In the genomic region with DNA sequence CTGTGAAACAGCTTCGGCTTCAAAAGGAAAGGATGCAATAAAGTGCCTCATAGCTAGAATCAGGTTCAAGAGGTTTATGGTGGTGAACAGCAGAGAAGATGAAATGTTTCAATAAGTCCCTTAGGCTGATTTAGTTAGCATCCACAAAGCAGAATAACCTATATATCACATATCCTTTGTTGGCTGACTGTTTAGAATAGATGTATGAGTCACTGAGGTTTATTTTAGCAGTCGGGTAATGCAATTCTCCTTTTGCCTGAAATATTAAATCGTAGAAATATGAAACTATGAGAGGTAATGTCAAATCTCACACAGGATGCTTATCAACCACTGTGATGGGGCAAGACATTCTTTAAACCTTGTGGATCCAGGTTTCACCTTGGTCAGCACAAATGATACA, we compare ENCODE assay signal across 24 mouse cellular contexts.
A peak's percentile ranks its signal among the peaks of the same experiment; 100 is the strongest.
DNase-seq lines count a peak whose midpoint lies in the region; ATAC-seq lines count a peak whose summit lies in the region.
"Had no signal": no experiment of that assay in that cellular context is flagged by ENCODE, and none has a peak within 500 bp of the region (broad histone marks: within the 10 kb centered on the region; RNA-seq: fewer than 3 reads in every experiment).

No protein-coding gene starts in this region.

- H3K4me2 ChIP-seq in midbrain, embryonic 15.5 days, result no peak overlapping the region
- no peak overlapping the region for H3K4me2 ChIP-seq in midbrain, embryonic 14.5 days (ENCODE audit: low read length)

- H3K4me3 ChIP-seq in midbrain, embryonic 15.5 days, result no peak overlapping the region
- no peak overlapping the region for H3K4me3 ChIP-seq in midbrain, embryonic 14.5 days (replicated peaks; ENCODE audit: low read depth, low read length)

- H3K36me3 ChIP-seq in midbrain, embryonic 15.5 days (replicated peaks), result no peaks in the 10 kb centered on the region
- no peaks in the 10 kb centered on the region for H3K36me3 ChIP-seq in midbrain, embryonic 14.5 days (ENCODE audit: control insufficient read depth, insufficient read depth, low read length)
- H3K36me3 ChIP-seq: G1E had no signal

- H3K4me1 ChIP-seq in midbrain, embryonic 15.5 days, result no peaks in the 10 kb centered on the region
- no peaks in the 10 kb centered on the region for H3K4me1 ChIP-seq in midbrain, embryonic 14.5 days (ENCODE audit: control insufficient read depth, insufficient read depth, low read length)

- 86% methylated on average over 3 of the region's 3 CpGs for WGBS in midbrain, embryonic 15.5 days
- 94% methylated on average over 3 of the region's 3 CpGs for WGBS in midbrain, embryonic 14.5 days

- H3K27me3 ChIP-seq in midbrain, embryonic 15.5 days (replicated peaks), result no peaks in the 10 kb centered on the region
- H3K27me3 ChIP-seq in midbrain, embryonic 14.5 days (ENCODE audit: control insufficient read depth, insufficient read depth, low read length), result no peaks in the 10 kb centered on the region
- H3K27me3 ChIP-seq: CH12.LX, Patski had no signal

- no peak overlapping the region for H3K9ac ChIP-seq in midbrain, embryonic 15.5 days
- no peak overlapping the region for H3K9ac ChIP-seq in midbrain, embryonic 14.5 days (replicated peaks; ENCODE audit: low read length)

- no peak overlapping the region for H3K27ac ChIP-seq in midbrain, embryonic 15.5 days
- H3K27ac ChIP-seq in midbrain, embryonic 14.5 days (replicated peaks; ENCODE audit: low read depth, low read length), result no peak overlapping the region

- ATAC-seq in frontal cortex, adult (ENCODE audit: low TSS enrichment), result peak; percentile 94
- ATAC-seq in midbrain, embryonic 15.5 days (replicated peaks), result 0 out of 2 replicates have a peak, but pooled peaks have one; percentile 17
- ATAC-seq in midbrain, embryonic 14.5 days (ENCODE audit: low FRiP score, low TSS enrichment), result no peak
- no peak for ATAC-seq in erythroblast, adult 5-6 weeks (replicated peaks; ENCODE audit: low FRiP score, poor library complexity, severe bottlenecking)
- ATAC-seq: activated CD4-positive, CD25-positive, alpha-beta regulatory T cell, adult 4 months; CD4-positive, CD25-positive, alpha-beta regulatory T cell, adult 4 months; Patski had no signal

- H3K9me3 ChIP-seq in midbrain, embryonic 15.5 days, result no peaks in the 10 kb centered on the region
- no peaks in the 10 kb centered on the region for H3K9me3 ChIP-seq in midbrain, embryonic 14.5 days (ENCODE audit: control insufficient read depth, low read length)
- H3K9me3 ChIP-seq: G1E had no signal

- no peak for DNase-seq in frontal cortex, postnatal 36 days (ENCODE audit: low spot score in 2 of 2)
- DNase-seq in midbrain, embryonic 14.5 days, result no peak
- DNase-seq in NIH3T3 (ENCODE audit: low read depth), result peak; percentile 10
- DNase-seq in brain, adult 2 months (ENCODE audit: low read depth, low spot score), result peak; percentile 21
- DNase-seq in kidney, adult 9 months, result no peak
- DNase-seq: adrenal gland, adult 2 months; adrenal gland, adult 8-10 months; adrenal gland, postnatal 10 days; adrenal gland, postnatal 14 days; adrenal gland, postnatal 25 days; adrenal gland, postnatal 36 days; B cell, adult 2 months; cerebellum, adult 11 months; cerebellum, adult 11-12 months; cerebellum, adult 18-20 months; cerebellum, adult 2 months had no signal

Comparison
In these comparisons a context has a peak if more than half of its experiments do, and no peak if none do; other contexts are left out.
1. ATAC-seq: peak in frontal cortex, adult (single experiment) and midbrain, embryonic 15.5 days (single experiment); none in midbrain, embryonic 14.5 days (single experiment) and erythroblast, adult 5-6 weeks (single experiment).
2. DNase-seq: peak in NIH3T3 (single experiment) and brain, adult 2 months (single experiment); none in frontal cortex, postnatal 36 days (0 of 2), midbrain, embryonic 14.5 days (single experiment) and kidney, adult 9 months (single experiment).